Mouse (Mus musculus) adipose tissue, adult 10 weeks (tissue): ENCODE measurements around the gene Tmem109. TPM values are rescaled to one million over a fixed set of nuclear protein-coding genes. Genes with fewer than 3 reads are reported as not detected.

Experiments
- polyA plus RNA-seq: library from polyadenylated mRNA; stranded (reverse); fragments of 350-450 nt; fragmentation: Illumina TruSeq; extraction: RNeasy Lipid Tissue Mini Kit (QIAGEN cat#74804); gene quantifications from one replicate; pipeline ENCODE4 v1.2.3, GENCODE M21; 2014; ENCODE audit warnings: low read depth, low replicate concordance

The Tmem109 gene
- polyA plus RNA-seq, result 79.0 TPM

DNA sequence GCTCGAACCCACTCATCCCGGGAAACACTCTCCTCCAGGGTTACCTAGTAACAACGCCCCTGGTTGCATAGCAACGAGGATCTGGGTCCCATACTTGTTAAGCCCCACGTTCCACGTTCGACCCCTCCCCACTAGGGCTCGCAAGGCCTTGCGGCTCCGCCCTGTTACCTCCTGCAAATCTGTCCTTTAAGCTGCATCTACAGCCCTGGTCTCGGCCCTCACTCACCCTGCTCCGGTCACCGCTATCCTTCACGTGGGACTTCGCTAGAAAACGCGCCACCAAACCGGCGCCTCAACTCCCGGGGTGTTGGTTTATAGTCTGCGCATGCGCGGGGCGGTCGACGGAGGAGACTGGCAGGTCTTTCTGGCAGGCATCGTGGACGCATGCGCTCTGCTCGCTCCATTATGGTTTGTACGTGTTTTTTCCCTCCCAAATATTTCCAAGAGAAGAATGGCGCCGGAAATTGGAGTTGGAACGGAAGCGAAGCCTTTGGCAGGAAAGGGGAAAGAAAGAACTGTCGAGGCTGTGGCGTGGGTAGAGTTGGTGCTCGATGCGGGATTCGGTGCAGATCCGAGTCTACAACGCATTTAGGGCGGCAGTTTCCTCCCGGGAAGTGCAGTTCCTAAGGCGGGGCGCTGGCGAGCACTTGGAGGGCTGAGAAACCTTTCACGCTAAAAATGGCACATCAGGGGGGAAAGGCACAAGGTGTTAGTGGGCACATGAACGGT, at the start of gene Tmem109:
TSS of gene Tmem109 (minus strand) at position 576 of the 729 bp plus-strand sequence.

DNA sequence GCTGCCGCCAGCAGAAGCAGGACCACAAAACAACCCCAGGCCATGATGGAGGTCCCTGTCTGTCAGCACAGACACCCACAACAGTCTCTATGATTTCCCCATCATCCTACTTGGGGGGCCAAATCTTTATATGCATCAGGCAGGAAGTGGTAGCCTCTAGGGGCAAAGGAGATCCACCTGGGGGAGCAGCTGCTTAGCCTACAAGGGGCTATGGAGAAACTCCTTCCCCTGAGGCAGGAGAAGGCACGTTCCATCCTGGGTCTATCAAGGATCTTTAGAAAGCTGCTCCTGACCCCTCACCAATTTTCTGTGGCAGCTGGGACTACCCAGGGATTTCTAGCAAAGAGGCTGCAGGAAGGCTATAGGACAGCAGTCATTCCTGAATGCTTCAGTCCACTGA, 38.7 kb upstream of the Tmem109 start, which contains the start of gene Zp1:
TSS of gene Zp1 (minus strand) at position 101 of the 400 bp plus-strand sequence.

DNA sequence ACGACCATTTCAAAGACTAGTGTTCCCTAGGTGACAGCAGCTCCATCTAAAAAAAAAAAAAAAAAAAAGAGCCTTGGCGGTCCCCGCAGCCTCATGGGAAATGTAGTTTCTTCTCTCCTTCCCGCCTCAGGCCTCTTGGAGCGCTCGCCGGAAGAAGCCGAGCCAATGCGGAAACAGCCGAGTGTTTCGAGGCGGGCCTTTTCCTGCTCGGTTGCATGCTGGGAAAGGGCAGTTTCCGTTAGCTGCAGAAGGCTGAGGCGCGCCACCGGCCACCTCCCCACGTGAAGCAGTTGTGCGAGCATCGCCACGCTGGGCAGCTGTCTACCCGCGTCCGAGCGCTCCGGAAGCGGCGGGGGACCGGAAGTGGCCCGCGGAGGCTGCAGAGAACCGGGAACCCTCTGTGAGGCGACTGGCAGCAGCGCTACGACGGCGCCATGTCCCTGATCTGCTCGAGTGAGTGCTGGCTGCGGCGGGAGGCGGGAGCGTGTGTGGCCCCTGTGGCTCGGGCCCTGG, 13.3 kb upstream of the Tmem109 start, which contains the start of gene Prpf19:
TSS of gene Prpf19 (plus strand) at position 216 of the 513 bp plus-strand sequence.

DNA sequence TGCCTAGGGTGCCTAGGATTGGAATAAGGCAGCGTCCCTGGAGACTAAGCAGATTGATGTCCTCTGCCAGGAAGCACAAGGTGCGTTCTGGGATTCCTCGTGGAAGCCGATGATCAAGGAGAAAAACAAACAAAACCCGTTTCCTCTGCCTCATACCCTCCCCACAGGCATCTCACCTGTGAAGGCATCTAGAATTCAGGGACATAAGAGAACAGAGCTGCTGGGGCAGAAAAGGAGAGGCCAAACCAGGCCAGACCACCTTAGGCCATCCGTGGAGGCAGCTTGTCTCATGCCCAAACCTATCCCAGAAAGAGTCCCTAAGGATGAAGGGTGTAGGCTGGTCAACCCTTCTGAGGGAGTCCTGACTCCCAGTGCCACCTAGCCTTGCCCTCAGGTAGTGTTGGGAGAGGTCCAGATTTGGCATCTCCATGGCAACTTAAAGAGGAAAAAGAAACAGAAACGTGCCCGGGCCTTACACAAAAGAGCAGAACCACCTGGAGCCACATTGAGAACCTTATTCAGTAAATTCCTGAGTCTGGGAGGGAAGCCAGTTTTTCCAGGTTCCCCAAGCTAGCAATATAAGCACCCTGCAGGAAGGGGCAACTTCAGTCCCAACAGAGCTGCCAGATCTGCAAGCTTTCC, 11.8 kb downstream of the Tmem109 start, which contains the start of gene Tmem132a:
TSS of gene Tmem132a (minus strand) at position 55 of the 642 bp plus-strand sequence.

DNA sequence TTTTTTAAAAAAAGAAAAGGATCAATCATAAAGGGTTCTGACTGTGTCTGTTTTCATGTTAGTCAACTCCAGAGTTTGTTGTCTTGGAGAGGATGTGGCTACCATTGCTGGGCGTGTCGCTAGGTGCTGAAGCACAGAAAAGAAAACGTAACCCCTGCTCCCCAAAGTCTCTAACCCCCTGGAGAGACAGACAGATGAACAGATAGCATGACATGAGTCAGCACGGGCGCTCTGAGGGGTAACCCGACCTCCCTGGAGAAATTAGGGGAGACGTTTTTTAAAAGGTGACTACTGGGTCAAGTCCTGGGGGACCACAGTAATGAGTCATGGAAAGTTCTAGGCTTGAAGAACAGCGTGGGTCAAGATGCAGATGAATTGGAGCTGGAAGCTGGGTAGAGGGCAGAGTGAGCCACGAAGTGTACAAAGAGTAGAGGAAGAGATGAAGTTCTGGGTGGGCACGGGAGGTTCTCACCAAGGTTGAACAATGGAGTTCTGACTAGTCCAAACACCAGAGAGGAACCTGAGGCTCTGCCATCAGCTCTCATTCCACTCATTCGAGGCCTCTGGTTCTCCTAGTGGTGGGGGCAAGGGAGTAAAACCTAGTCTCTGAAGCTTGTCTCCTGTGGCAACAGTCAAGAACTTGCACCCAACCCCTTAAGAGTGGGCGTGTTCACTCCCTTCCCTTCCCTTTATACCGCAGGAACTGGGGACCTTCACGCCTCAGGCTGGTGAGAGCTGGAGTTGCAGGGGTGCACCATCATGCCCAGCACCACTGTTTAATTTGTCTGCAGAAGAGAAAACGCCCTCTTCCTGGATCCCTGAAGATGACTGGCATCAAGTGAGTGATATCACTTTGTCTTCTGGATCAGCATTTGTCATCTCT, 42.5 kb downstream of the Tmem109 start, which contains the start of gene Slc15a3:
TSS of gene Slc15a3 (plus strand) at position 718 of the 883 bp plus-strand sequence.

DNA sequence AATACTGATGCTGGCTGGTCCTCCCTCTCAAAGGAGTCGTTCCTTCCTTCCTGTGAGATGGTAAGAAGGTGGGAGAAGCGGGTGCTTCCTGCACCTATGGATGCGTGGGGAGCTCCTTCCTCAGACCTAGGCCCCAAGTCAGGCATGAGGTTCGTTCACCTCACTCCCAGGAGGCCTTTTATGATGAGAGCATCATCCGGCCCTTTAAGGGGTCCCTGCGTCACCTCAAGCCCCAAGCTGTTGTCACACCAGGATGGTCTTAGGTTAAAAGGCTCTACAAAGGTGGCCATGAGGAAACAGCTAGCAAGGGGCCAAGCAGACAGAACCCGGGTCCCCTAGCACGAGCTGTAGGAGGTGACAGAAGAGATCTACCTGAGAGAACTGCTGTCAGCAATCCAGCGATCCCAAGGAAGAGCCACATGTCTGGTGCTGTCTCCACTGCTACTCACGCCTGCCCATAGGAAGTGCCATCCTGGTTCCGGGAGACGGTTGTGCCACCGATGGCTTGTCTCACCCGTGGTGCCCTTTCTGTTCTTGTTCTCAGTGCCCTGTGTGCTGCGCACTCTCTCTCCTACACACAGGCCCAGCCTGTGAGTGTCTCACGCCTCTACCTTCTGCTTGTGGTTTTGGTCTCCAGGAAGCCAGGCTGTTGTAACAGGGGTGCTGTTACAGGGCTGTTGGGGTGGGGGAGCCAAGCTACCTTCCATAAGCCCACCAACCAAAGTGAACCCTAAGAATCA, 52.2 kb downstream of the Tmem109 start, which contains the start of gene Cd6:
TSS of gene Cd6 (minus strand) at position 623 of the 740 bp plus-strand sequence.

Other genes starting within 250 kb of the Tmem109 start
- gene Vwce, start 247.8 kb downstream of the Tmem109 start, polyA plus RNA-seq, result 0.17 TPM
- not detected for gene Pga5, start 203.9 kb downstream of the Tmem109 start, polyA plus RNA-seq
- 24.5 TPM for gene Vps37c, start 193.3 kb downstream of the Tmem109 start, polyA plus RNA-seq
- 0.87 TPM for gene Cd5, start 143.0 kb downstream of the Tmem109 start, polyA plus RNA-seq
- 0.94 TPM for gene Cd6, start 51.9 kb downstream of the Tmem109 start, polyA plus RNA-seq
- gene Slc15a3, start 42.3 kb downstream of the Tmem109 start, polyA plus RNA-seq, result 3.3 TPM
- 7.4 TPM for gene Tmem132a, start 12.1 kb downstream of the Tmem109 start, polyA plus RNA-seq
- 94.9 TPM for gene Prpf19, start 13.2 kb upstream of the Tmem109 start, polyA plus RNA-seq
- gene Zp1, start 38.6 kb upstream of the Tmem109 start, polyA plus RNA-seq, result not detected
- not detected for gene Ptgdr2, start 55.2 kb upstream of the Tmem109 start, polyA plus RNA-seq
- 8.0 TPM for gene Ccdc86, start 67.3 kb upstream of the Tmem109 start, polyA plus RNA-seq
- gene Ms4a10, start 92.7 kb upstream of the Tmem109 start, polyA plus RNA-seq, result not detected
- gene Ms4a15, start 111.2 kb upstream of the Tmem109 start, polyA plus RNA-seq, result not detected
- not detected for gene Ms4a18, start 136.0 kb upstream of the Tmem109 start, polyA plus RNA-seq
- gene Ms4a8a, start 199.1 kb upstream of the Tmem109 start, polyA plus RNA-seq, result 5.2 TPM
- 4.1 TPM for gene 1700017D01Rik, start 248.9 kb upstream of the Tmem109 start, polyA plus RNA-seq